Mouse (Mus musculus): ENCODE results near the gene Casp8. TPM values are rescaled to one million over a fixed set of nuclear protein-coding genes. Genes with fewer than 3 reads are reported as not detected.
"Not testable (repeated sequence)": the region's sequence is repeated elsewhere in the genome, so short reads cannot be mapped to it uniquely, and the experiment has no call there.

Casp8 gene
- polyA plus RNA-seq, 1 experiment from 2014 or later, result 10.4 TPM

GRCm38 (mm10) chr1:58806651-58807050 lies 11.5 kb downstream of the Casp8 start:
- 78% methylated on average over 3 of the region's 3 CpGs for WGBS
- no peak overlapping the region for H3K4me3 ChIP-seq (ENCODE audit: low read depth, low read length)
- DNase-seq (ENCODE audit: low spot score, missing footprints) (no peak), ATAC-seq (ENCODE audit: low FRiP score) (no peak)
- H3K9ac ChIP-seq (ENCODE audit: low read length), result no peak overlapping the region
- no peaks in the 10 kb centered on the region for H3K27me3 ChIP-seq (ENCODE audit: control insufficient read depth, insufficient read depth, low read length)
- H3K9me3 ChIP-seq (ENCODE audit: control insufficient read depth, low read length), result no peaks in the 10 kb centered on the region
- H3K36me3 ChIP-seq (ENCODE audit: control insufficient read depth, insufficient read depth, low read length), result no peaks in the 10 kb centered on the region
- no peak overlapping the region for H3K27ac ChIP-seq (ENCODE audit: low read depth, low read length)
- H3K4me1 ChIP-seq (ENCODE audit: control insufficient read depth, insufficient read depth, low read length), result no peaks in the 10 kb centered on the region
- no peak overlapping the region for H3K4me2 ChIP-seq

GRCm38 (mm10) chr1:58826319-58826718 lies 31.1 kb downstream of the Casp8 start:
- no peaks in the 10 kb centered on the region for H3K27me3 ChIP-seq (ENCODE audit: control insufficient read depth, insufficient read depth, low read length)
- H3K4me1 ChIP-seq (ENCODE audit: control insufficient read depth, insufficient read depth, low read length), result no peaks in the 10 kb centered on the region
- WGBS, result 86% methylated on average over 3 of the region's 3 CpGs
- no peaks in the 10 kb centered on the region for H3K9me3 ChIP-seq (ENCODE audit: control insufficient read depth, low read length)
- no peak overlapping the region for H3K4me3 ChIP-seq (ENCODE audit: low read depth, low read length)
- ATAC-seq (ENCODE audit: low FRiP score) (no peak), DNase-seq (ENCODE audit: low spot score, missing footprints) (no peak)
- no peak overlapping the region for H3K9ac ChIP-seq (ENCODE audit: low read length)
- no peak overlapping the region for H3K27ac ChIP-seq (ENCODE audit: low read depth, low read length)
- H3K4me2 ChIP-seq, result no peak overlapping the region
- no peaks in the 10 kb centered on the region for H3K36me3 ChIP-seq (ENCODE audit: control insufficient read depth, insufficient read depth, low read length)

DNA sequence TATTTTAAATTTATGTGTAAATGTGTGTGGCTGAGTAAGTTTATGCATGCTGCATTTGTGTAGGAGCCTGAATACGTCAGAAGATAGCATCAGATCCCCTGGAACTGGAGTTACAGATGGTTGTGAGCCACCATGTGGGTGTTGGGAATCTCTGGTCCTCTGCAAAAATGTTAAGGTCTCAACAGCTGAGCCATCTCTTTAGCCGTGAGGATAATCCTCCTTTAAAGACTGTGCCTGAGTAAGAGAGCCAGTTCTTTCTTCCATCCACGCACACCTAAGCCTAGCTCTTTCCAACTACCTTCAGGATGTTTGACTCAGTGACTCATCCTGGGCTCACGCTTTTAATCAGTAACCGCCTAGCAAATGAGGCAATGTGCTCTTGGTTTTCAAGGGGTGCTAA lies 35.6 kb downstream of the Casp8 start:
- WGBS, result 91% methylated on average over 5 of the region's 5 CpGs

GRCm38 (mm10) chr1:58832198-58832597 lies 37.0 kb downstream of the Casp8 start:
- Histone ChIP-seq H3K27ac (ENCODE audit: low read depth, low read length) (no peak overlapping the region), H3K9me3 (ENCODE audit: control insufficient read depth, low read length) (no peaks in the 10 kb centered on the region), H3K9ac (ENCODE audit: low read length) (no peak overlapping the region), H3K4me2 (no peak overlapping the region), H3K4me1 (ENCODE audit: control insufficient read depth, insufficient read depth, low read length) (no peaks in the 10 kb centered on the region), H3K36me3 (ENCODE audit: control insufficient read depth, insufficient read depth, low read length) (no peaks in the 10 kb centered on the region), H3K27me3 (ENCODE audit: control insufficient read depth, insufficient read depth, low read length) (no peaks in the 10 kb centered on the region), H3K4me3 (ENCODE audit: low read depth, low read length) (no peak overlapping the region)
- no peak for DNase-seq (ENCODE audit: low spot score, missing footprints)
- WGBS, result 86% methylated on average over 2 of the region's 2 CpGs
- ATAC-seq (ENCODE audit: low FRiP score), result no peak

More for the DNA sequence above, 35.6 kb downstream of the Casp8 start:
- Histone ChIP-seq H3K9ac (ENCODE audit: low read length) (no peak overlapping the region), H3K4me3 (ENCODE audit: low read depth, low read length) (no peak overlapping the region), H3K4me2 (no peak overlapping the region), H3K27ac (ENCODE audit: low read depth, low read length) (no peak overlapping the region), H3K4me1 (ENCODE audit: control insufficient read depth, insufficient read depth, low read length) (no peaks in the 10 kb centered on the region), H3K9me3 (ENCODE audit: control insufficient read depth, low read length) (no peaks in the 10 kb centered on the region), H3K27me3 (ENCODE audit: control insufficient read depth, insufficient read depth, low read length) (no peaks in the 10 kb centered on the region), H3K36me3 (ENCODE audit: control insufficient read depth, insufficient read depth, low read length) (no peaks in the 10 kb centered on the region)
- DNase-seq (ENCODE audit: low spot score, missing footprints), result no peak
- ATAC-seq (ENCODE audit: low FRiP score), result no peak

GRCm38 (mm10) chr1:58856811-58857210 lies 61.6 kb downstream of the Casp8 start:
- not testable (repeated sequence) for H3K4me2 ChIP-seq; H3K36me3 ChIP-seq (ENCODE audit: control insufficient read depth, insufficient read depth, low read length); H3K4me1 ChIP-seq (ENCODE audit: control insufficient read depth, insufficient read depth, low read length); DNase-seq (ENCODE audit: low spot score, missing footprints); H3K27me3 ChIP-seq (ENCODE audit: control insufficient read depth, insufficient read depth, low read length); H3K9me3 ChIP-seq (ENCODE audit: control insufficient read depth, low read length); H3K9ac ChIP-seq (ENCODE audit: low read length); H3K27ac ChIP-seq (ENCODE audit: low read depth, low read length); H3K4me3 ChIP-seq (ENCODE audit: low read depth, low read length); ATAC-seq (ENCODE audit: low FRiP score)
- 81% methylated on average over 3 of the region's 3 CpGs for WGBS

- not testable (repeated sequence) for H3K9me3 ChIP-seq (ENCODE audit: control insufficient read depth, low read length); ATAC-seq (ENCODE audit: low FRiP score); H3K27me3 ChIP-seq (ENCODE audit: control insufficient read depth, insufficient read depth, low read length); H3K4me3 ChIP-seq (ENCODE audit: low read depth, low read length); DNase-seq (ENCODE audit: low spot score, missing footprints); H3K27ac ChIP-seq (ENCODE audit: low read depth, low read length); H3K36me3 ChIP-seq (ENCODE audit: control insufficient read depth, insufficient read depth, low read length); H3K4me1 ChIP-seq (ENCODE audit: control insufficient read depth, insufficient read depth, low read length); H3K4me2 ChIP-seq; H3K9ac ChIP-seq (ENCODE audit: low read length)
- 76% methylated on average over 4 of the region's 4 CpGs for WGBS
These were observed 64.0 kb downstream of the Casp8 start for GRCm38 (mm10) chr1:58859131-58859530.

DNA sequence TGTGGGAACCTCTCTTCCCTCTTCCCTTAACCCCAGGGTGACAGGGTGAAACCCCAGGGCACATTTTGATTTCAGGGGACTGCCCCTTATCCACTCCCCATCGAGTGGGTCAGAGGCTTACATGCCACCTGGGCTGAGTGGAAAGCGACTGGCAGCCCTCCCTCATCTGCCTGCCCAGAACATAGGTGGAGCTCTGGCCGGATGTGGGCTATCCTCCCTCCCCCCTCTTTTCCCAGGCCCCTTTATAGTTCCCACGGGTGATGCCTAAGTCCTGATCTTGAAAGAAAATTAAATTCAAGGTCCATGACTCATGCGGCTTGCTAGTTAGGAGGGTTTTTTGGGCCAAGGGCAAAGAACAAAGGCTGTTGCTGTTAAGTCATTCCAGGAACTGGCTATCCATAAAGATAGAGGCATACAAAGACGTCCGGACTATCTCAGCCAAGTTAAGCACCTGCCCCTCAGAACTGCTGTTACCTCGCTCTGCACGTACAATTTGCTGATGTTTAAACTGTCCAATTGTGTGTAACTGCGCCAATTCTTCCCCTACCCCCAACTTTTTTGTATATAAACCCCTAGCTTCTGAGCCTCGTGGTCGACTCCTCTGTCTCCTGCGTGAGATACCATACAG lies 64.7 kb downstream of the Casp8 start:
- H3K4me3 ChIP-seq (ENCODE audit: low read depth, low read length); H3K4me2 ChIP-seq; H3K27me3 ChIP-seq (ENCODE audit: control insufficient read depth, insufficient read depth, low read length); H3K4me1 ChIP-seq (ENCODE audit: control insufficient read depth, insufficient read depth, low read length); H3K27ac ChIP-seq (ENCODE audit: low read depth, low read length); H3K9me3 ChIP-seq (ENCODE audit: control insufficient read depth, low read length); H3K36me3 ChIP-seq (ENCODE audit: control insufficient read depth, insufficient read depth, low read length); H3K9ac ChIP-seq (ENCODE audit: low read length); DNase-seq (ENCODE audit: low spot score, missing footprints); ATAC-seq (ENCODE audit: low FRiP score): not testable (repeated sequence)
- WGBS, result 80% methylated on average over 13 of the region's 13 CpGs

DNA sequence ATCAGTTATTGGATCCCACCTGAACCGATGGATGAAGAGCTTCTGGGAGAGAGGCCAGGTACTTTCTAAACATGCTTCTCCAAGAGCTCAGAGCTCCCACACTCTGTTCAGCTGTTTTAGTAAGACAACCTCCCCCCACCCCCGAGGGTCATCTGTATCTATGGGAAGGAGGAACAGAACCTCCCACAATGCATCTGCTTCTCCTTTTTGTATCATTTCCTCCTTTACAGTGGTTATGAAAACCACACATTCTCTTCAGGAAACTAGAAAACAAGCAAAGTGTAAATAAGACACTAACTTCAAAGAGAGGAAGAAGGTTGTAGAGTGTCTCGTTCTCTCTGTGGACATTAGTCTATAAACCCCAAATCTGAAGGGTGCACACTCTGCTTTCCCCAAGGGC lies 65.4 kb downstream of the Casp8 start:
- not testable (repeated sequence) for H3K36me3 ChIP-seq (ENCODE audit: control insufficient read depth, insufficient read depth, low read length); H3K9me3 ChIP-seq (ENCODE audit: control insufficient read depth, low read length); H3K27me3 ChIP-seq (ENCODE audit: control insufficient read depth, insufficient read depth, low read length); H3K4me3 ChIP-seq (ENCODE audit: low read depth, low read length); H3K9ac ChIP-seq (ENCODE audit: low read length); H3K27ac ChIP-seq (ENCODE audit: low read depth, low read length); ATAC-seq (ENCODE audit: low FRiP score); H3K4me2 ChIP-seq; DNase-seq (ENCODE audit: low spot score, missing footprints); H3K4me1 ChIP-seq (ENCODE audit: control insufficient read depth, insufficient read depth, low read length)
- WGBS, result 92% methylated on average over 3 of the region's 3 CpGs

DNA sequence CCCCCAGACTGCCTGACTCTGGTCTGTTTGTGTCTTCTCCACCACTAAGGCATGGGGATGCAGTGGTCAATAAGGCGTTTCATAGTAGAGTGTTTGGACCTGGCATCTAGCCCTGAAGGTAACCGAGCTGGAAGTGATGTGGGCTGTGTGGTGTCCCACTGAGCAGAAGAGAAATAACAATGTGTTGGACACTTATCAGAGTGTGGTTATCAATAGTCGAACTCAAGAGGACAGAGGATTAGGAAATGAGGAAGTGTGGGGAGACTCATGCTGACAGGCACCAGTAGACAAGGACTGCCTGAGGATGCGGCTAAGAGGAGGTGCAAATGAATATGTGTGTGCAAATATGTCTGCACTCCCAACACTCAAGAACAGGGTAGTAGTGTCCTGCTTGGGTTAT lies 81.3 kb downstream of the Casp8 start:
- not testable (repeated sequence) for H3K4me2 ChIP-seq; ATAC-seq (ENCODE audit: low FRiP score); H3K27me3 ChIP-seq (ENCODE audit: control insufficient read depth, insufficient read depth, low read length); H3K9ac ChIP-seq (ENCODE audit: low read length); H3K36me3 ChIP-seq (ENCODE audit: control insufficient read depth, insufficient read depth, low read length); H3K27ac ChIP-seq (ENCODE audit: low read depth, low read length); H3K4me3 ChIP-seq (ENCODE audit: low read depth, low read length); H3K9me3 ChIP-seq (ENCODE audit: control insufficient read depth, low read length); DNase-seq (ENCODE audit: low spot score, missing footprints); H3K4me1 ChIP-seq (ENCODE audit: control insufficient read depth, insufficient read depth, low read length)
- 86% methylated on average over 4 of the region's 4 CpGs for WGBS

Measured in midbrain, embryonic 11.5 days (tissue).